Mouse (Mus musculus) liver, postnatal 0 days (tissue): ENCODE measurements around the gene Ddhd1. TPM values are rescaled to one million over a fixed set of nuclear protein-coding genes. Genes with fewer than 3 reads are reported as not detected.

Experiments
- ATAC-seq: fragments of 200-750 bp; cut with Nextera tagmentation; 2 replicates; pipeline ENCODE4 v1.8.0; 2017; ENCODE audit warnings: mild to moderate bottlenecking, moderate library complexity
- DNase-seq: peaks from one replicate; pipeline ENCODE4 v3.0.0-alpha.2; 2016
- H3K27ac ChIP-seq: fragments of 300-500 bp; sonication (generic); 2 replicates; pipeline ENCODE4 v1.5.1; 2014; ENCODE audit warnings: antibody characterized with exemption, moderate library complexity, mild to moderate bottlenecking, low read depth
- H3K27me3 ChIP-seq: fragments of 300-500 bp; sonication (generic); 2 replicates; pipeline ENCODE4 v1.6.1; 2014; ENCODE audit warnings: low read length, control low read depth, mixed read lengths; ENCODE audit not compliant: insufficient read depth
- H3K36me3 ChIP-seq: fragments of 300-500 bp; sonication (generic); replicated peaks from 2 replicates; pipeline ENCODE4 v1.6.1; 2014; ENCODE audit warnings: mild to moderate bottlenecking, control low read depth, low read length, moderate library complexity, mixed read lengths; ENCODE audit not compliant: insufficient read depth
- H3K4me1 ChIP-seq: fragments of 300-500 bp; sonication (generic); 2 replicates; pipeline ENCODE4 v1.6.1; 2014; ENCODE audit warnings: antibody characterized with exemption, mild to moderate bottlenecking, control low read depth; ENCODE audit not compliant: insufficient read depth
- H3K4me2 ChIP-seq: fragments of 300-500 bp; sonication (generic); 2 replicates; pipeline ENCODE4 v1.6.1; 2014; ENCODE audit warnings: low read depth, mild to moderate bottlenecking, low read length, moderate library complexity, mixed read lengths
- H3K4me3 ChIP-seq: fragments of 300-500 bp; sonication (generic); 2 replicates; pipeline ENCODE4 v1.5.1; 2014; ENCODE audit warnings: low read depth, low read length
- H3K9ac ChIP-seq: fragments of 300-500 bp; sonication (generic); replicated peaks from 2 replicates; pipeline ENCODE4 v1.6.1; 2014; ENCODE audit warnings: mild to moderate bottlenecking, moderate library complexity
- H3K9me3 ChIP-seq: fragments of 300-500 bp; sonication (generic); 2 replicates; pipeline ENCODE4 v1.6.1; 2016; ENCODE audit warnings: mild to moderate bottlenecking, control low read depth, low read length, mixed read lengths
- CTCF ChIP-seq: sonication (generic); IDR thresholded peaks from 2 replicates; pipeline ENCODE4 v1.5.1; 2016; ENCODE audit warnings: antibody characterized with exemption, low read depth
- EP300 ChIP-seq: IDR thresholded peaks from 2 replicates; pipeline ENCODE4 v1.6.1; 2016; ENCODE audit warnings: antibody characterized with exemption, low read depth, mild to moderate bottlenecking
- WGBS: fragments of 180-500 bp; shearing (Covaris S2); extraction: QIAGEN DNeasy Blood & Tissue Kit; methylation state at CpG from one replicate; pipeline ENCODE4 v1.1.7; 2014; ENCODE audit not compliant: insufficient replicate concordance; 5-methylcytosine and 5-hydroxymethylcytosine counted together
- polyA plus RNA-seq: library from polyadenylated mRNA; unstranded; fragments of >200 nt; fragmentation: Nextera tagmentation; extraction: Ambion mirVana; gene quantifications from 2 replicates; pipeline ENCODE4 v1.2.1, GENCODE M21; 2015

Gene Ddhd1
- polyA plus RNA-seq, 1 experiment from 2014 or later = 3.7 TPM

DNA sequence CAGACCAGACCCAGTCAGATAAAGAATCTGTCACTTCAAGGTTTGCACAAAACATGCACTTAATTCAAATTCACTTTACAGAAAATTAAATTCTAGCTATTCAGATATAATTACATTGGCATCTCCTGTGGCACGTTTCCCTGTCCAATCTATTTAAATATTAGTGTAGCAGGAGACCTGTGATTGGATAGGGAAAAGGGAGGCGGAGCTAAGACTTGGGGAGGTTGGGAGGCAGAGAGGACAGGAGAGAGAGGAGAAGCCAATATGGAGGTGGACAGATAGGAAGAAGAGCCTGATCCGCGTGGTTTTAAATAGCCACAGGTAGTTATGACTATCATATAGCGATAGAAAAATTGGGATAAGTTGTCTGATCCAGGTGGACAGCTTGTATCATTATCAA is 19.2 kb downstream of the Ddhd1 start:
- ATAC-seq = no peak
- Histone ChIP-seq H3K9me3 (no peaks in the 10 kb centered on the region), H3K36me3 (no peaks in the 10 kb centered on the region), H3K4me2 (no peak overlapping the region), H3K27me3 (no peaks in the 10 kb centered on the region), H3K27ac (no peak overlapping the region), H3K9ac (no peak overlapping the region), H3K4me3 (no peak overlapping the region), H3K4me1 (no peaks in the 10 kb centered on the region)
- 67% methylated on average over 5 of the region's 5 CpGs for whole genome bisulfite sequencing
- TF ChIP-seq CTCF (no peak), EP300 (no peak)
- DNase-seq = no peak

DNA sequence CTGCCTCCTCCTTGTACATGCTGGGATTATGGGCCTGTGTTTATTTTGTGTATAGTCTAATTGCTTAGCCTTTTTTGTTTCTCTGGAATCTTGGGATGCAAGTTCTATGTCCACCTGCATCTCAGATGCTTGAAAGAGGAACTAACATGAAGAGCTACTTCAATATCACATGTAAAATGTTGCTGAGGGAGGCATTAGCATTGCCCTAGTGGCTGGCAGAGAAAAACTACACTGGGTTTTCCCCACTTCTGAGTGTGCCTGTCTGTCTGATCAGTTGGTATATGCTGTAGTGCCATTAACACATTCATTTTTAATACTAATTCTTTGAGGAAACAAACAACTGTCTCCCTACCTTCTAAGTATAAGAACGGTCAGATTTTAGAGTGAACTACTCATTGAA is 22.4 kb downstream of the Ddhd1 start:
- Histone ChIP-seq H3K36me3 (no peaks in the 10 kb centered on the region), H3K9ac (no peak overlapping the region), H3K9me3 (no peaks in the 10 kb centered on the region), H3K27me3 (no peaks in the 10 kb centered on the region), H3K4me1 (no peaks in the 10 kb centered on the region), H3K4me3 (no peak overlapping the region), H3K27ac (no peak overlapping the region), H3K4me2 (no peak overlapping the region)
- no peak for ATAC-seq
- no peak for TF ChIP-seq EP300
- TF ChIP-seq CTCF = no peak
- WGBS = 92% methylated on average over 1 of the region's 1 CpGs
- no peak for DNase-seq

DNA sequence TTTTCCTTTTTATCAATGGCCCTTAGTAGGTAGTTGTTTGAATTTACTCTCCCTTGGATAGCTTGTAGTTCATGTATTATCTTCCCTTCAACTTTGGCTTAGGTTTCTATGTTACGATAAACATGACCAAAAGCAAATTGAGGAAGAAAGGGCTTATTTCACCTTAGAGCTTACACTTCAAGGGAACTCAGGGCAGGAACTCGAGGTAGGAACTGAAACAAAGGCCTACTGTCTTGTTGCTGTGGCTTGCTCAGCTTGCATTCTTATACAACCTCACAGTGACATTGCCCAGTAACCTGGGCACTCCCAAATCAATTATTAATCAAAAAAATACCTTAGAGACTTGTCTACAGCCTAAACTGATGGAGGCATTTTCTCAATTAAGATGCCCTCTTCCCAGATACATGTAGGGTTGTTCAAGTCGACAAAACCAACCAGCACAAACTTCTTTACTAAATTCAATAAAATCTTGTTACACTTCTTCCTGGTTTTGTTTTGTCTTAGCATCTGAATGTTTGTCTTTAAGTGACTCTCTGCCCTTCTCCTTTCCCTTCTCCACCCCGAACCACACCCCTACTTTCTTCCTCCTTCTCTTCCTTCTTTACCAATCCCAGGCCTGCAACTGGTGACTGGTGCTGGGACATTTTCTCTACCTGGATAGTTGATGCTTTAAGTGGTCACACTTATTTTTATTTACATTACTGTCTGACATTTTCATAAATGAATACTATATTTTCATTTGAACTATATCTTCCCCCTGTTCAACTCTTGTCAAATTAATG is 25.0 kb downstream of the Ddhd1 start:
- DNase-seq = no peak
- TF ChIP-seq EP300 (no peak), CTCF (no peak)

GRCm38 (mm10) chr14:45630544-45630943 is 27.4 kb downstream of the Ddhd1 start:
- Histone ChIP-seq H3K36me3 (peaks cover 3% of the 10 kb centered on the region; the same call in 1 of the 2 replicates), H3K27me3 (no peaks in the 10 kb centered on the region), H3K4me3 (no peak overlapping the region), H3K9ac (no peak overlapping the region), H3K9me3 (no peaks in the 10 kb centered on the region), H3K4me2 (no peak overlapping the region), H3K27ac (no peak overlapping the region), H3K4me1 (no peaks in the 10 kb centered on the region)
- no peak for TF ChIP-seq EP300
- TF ChIP-seq CTCF = no peak
- DNase-seq (no peak), ATAC-seq (no peak)
- 60% methylated on average over 5 of the region's 5 CpGs for WGBS

More for the DNA sequence above, 25.0 kb downstream of the Ddhd1 start:
- Histone ChIP-seq H3K36me3 (no peaks in the 10 kb centered on the region), H3K9me3 (no peaks in the 10 kb centered on the region), H3K4me2 (no peak overlapping the region), H3K4me1 (no peaks in the 10 kb centered on the region), H3K4me3 (no peak overlapping the region), H3K27ac (no peak overlapping the region), H3K9ac (no peak overlapping the region), H3K27me3 (no peaks in the 10 kb centered on the region)
- ATAC-seq = no peak
- WGBS = 75% methylated on average over 4 of the region's 4 CpGs

DNA sequence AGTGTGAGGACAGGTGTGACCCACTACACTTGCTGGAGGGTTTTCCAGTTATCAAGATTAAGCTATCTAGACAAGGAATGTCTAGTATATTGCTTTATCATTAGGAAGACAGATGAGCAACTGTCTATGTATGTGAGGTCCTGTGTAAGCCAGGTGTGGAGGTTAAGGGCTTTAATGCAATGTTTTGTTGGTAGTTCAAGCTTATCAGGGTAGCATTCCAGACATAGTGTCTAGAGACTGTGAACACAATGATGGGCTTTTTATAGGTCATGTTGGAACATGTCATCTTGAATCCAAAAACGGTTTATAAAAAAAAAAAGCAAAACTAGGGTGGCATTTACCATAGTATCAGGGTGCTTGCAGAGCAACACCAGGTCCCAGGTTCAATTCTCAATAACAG is 28.0 kb downstream of the Ddhd1 start:
- H3K9ac ChIP-seq = no peak overlapping the region
- H3K27me3 ChIP-seq = no peaks in the 10 kb centered on the region
- no peak overlapping the region for H3K4me3 ChIP-seq
- no peaks in the 10 kb centered on the region for H3K4me1 ChIP-seq
- TF ChIP-seq EP300 (no peak), CTCF (no peak)
- ATAC-seq (no peak), DNase-seq (no peak)
- WGBS = 60% methylated on average over 1 of the region's 1 CpGs
- H3K9me3 ChIP-seq = no peaks in the 10 kb centered on the region
- H3K4me2 ChIP-seq = no peak overlapping the region
- peaks cover 4% of the 10 kb centered on the region; the same call in 1 of the 2 replicates for H3K36me3 ChIP-seq
- no peak overlapping the region for H3K27ac ChIP-seq

DNA sequence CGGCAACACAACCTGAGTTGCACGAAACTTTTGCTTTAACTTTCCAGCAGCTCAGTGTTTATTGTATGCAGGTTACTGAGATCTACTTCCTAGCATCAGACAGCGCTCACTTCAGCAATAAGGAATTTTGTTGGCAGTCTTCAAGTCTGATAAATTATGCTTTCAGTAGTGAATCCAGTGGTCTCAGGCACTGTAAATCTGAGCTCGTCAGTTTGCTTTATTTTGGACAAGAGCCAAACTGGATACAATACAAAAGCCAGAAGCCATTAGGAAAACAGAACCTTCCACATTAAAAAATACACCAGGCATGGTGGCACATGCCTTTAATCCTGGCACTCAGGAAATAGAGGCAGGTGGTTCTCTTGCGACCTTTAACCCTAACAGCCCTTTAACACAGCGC is 39.6 kb downstream of the Ddhd1 start:
- Histone ChIP-seq H3K4me1 (no peaks in the 10 kb centered on the region), H3K4me3 (no peak overlapping the region), H3K36me3 (peaks cover 44% of the 10 kb centered on the region), H3K9me3 (no peaks in the 10 kb centered on the region), H3K27ac (no peak overlapping the region), H3K4me2 (no peak overlapping the region), H3K9ac (no peak overlapping the region), H3K27me3 (no peaks in the 10 kb centered on the region)
- 87% methylated on average over 6 of the region's 6 CpGs for WGBS
- ATAC-seq = no peak
- DNase-seq = no peak
- TF ChIP-seq EP300 (no peak), CTCF (no peak)

DNA sequence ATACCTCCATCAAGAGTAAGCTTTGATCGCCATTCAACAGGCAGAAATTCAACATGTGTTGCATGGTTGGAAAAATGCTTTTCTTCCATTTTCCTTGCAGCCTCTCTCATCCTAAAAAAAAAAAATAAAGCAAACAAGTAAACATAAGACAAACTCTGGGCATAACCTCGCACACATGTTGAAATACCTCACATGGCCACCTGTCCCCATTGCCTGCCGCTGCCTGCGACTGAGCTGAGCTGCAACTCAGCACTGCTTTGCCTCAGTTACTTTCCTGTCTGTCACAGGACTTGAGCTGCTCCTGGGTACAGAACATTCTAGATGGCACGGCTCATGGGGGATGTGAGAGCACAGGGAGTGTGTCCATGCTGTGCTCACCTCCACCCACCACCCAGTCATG is 41.4 kb downstream of the Ddhd1 start:
- H3K4me1 ChIP-seq = no peaks in the 10 kb centered on the region
- no peak overlapping the region for H3K9ac ChIP-seq
- peaks cover 55% of the 10 kb centered on the region for H3K36me3 ChIP-seq
- H3K9me3 ChIP-seq = no peaks in the 10 kb centered on the region
- no peak overlapping the region for H3K4me3 ChIP-seq
- H3K27ac ChIP-seq = no peak overlapping the region
- TF ChIP-seq EP300 (no peak), CTCF (no peak)
- DNase-seq (no peak), ATAC-seq (no peak)
- 90% methylated on average over 5 of the region's 5 CpGs for WGBS
- H3K4me2 ChIP-seq = no peak overlapping the region
- H3K27me3 ChIP-seq = no peaks in the 10 kb centered on the region
